Mouse (Mus musculus): ENCODE results near the gene Rslcan18. TPM values are rescaled to one million over a fixed set of nuclear protein-coding genes. Genes with fewer than 3 reads are reported as not detected.

Rslcan18 gene
- polyA plus RNA-seq (2012; fragmentation: generic; extraction: Trizol), result under 1 TPM; 0.01 to 0.15 TPM

GRCm38 (mm10) chr13:67116163-67116562, at the start of gene Rslcan18:
Gene Rslcan18, minus strand, starts transcription at chr13:67116263.

GRCm38 (mm10) chr13:67121360-67121759, 5.3 kb upstream of the Rslcan18 start, which contains the start of gene Zfp759:
Gene Zfp759, plus strand, starts transcription at chr13:67121660.

DNA sequence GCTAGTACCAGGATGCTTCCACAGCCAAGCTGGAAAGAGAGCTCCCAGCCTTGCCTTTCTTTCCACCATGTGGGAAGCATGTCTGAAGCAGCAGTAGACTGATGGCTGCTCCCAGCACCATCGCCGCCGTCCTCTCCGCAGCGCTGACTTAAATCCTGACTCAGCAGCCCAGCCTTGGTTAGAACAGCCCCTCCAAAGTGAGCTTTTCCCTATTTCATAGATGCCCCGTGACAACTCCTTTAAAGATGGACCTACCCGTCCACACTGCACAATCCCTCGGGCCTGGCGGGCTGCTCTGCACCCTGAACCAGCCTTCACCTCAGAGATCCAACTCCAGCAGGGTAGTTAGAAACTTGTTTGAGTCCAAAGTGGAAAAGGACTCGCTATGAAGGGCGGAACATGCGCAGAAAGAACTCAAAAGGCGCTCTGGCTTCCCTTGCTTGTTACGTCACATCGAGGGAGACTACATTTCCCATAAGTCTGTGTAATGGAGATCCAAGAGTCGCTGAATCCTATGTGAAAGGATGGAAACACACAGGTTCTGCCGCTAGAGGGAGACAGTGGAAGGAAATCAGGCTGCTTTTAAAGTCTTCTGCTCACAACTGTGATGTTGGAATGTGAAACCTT, 7.8 kb downstream of the Rslcan18 start, which contains the start of gene Gm28557:
Gm28557 (minus strand) TSS at position 411 of the 627 bp plus-strand sequence.

DNA sequence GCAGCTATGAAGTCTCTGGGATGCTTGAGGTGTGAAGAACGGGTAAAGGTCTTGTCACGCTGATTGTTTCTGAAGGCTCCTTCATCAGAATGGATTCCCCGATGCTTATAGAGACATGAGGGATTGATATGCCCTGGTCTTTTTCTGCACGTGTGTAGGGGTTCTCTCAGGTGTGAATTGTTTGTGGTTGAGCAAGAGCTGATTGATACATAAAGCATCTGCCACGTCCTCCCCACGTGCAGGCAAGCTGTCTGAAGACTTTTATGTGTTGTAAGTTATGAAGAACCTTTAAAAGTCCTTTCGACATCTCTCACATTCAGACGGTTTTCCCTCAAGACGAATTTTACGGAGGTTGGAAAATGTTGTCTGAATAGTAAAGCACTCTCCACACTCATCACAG, 18.2 kb downstream of the Rslcan18 start, which contains the start of gene Zfp708:
Zfp708 (minus strand) TSS at position 101 of the 400 bp plus-strand sequence.

GRCm38 (mm10) chr13:67060786-67061358, 55.2 kb downstream of the Rslcan18 start, which contains the start of gene Zfp712:
Gene Zfp712, minus strand, starts transcription at chr13:67061170.

Other genes starting within 250 kb of the Rslcan18 start
- gene Gm10767, start 211.3 kb downstream of the Rslcan18 start, polyA plus RNA-seq (2012; fragmentation: generic; extraction: Trizol), result under 1 TPM; 0.02 to 0.32 TPM
- gene Zfp712, start 55.1 kb downstream of the Rslcan18 start, polyA plus RNA-seq (2012; fragmentation: generic; extraction: Trizol), result under 1 TPM in 1 of 2 experiments, not detected in 1; 0.13 TPM
- gene Zfp708, start 18.3 kb downstream of the Rslcan18 start, polyA plus RNA-seq (2012; fragmentation: generic; extraction: Trizol), result under 1 TPM in 1 of 2 experiments, not detected in 1; 0.21 TPM
- 1 to 10 TPM in 1 of 2 experiments, under 1 TPM in 1; 0.44 to 1.9 TPM for gene Gm28557, start 7.7 kb downstream of the Rslcan18 start, polyA plus RNA-seq (2012; fragmentation: generic; extraction: Trizol)
- gene Zfp759, start 5.4 kb upstream of the Rslcan18 start, polyA plus RNA-seq (2012; fragmentation: generic; extraction: Trizol), result under 1 TPM; 0.04 to 0.74 TPM
- under 1 TPM; 0.05 to 0.79 TPM for gene Rsl1, start 56.9 kb upstream of the Rslcan18 start, polyA plus RNA-seq (2012; fragmentation: generic; extraction: Trizol)
- gene Zfp455, start 78.2 kb upstream of the Rslcan18 start, polyA plus RNA-seq (2012; fragmentation: generic; extraction: Trizol), result under 1 TPM in 1 of 2 experiments, not detected in 1; 0.31 TPM
- under 1 TPM; 0.01 to 0.17 TPM for gene Zfp458, start 162.2 kb upstream of the Rslcan18 start, polyA plus RNA-seq (2012; fragmentation: generic; extraction: Trizol)
- under 1 TPM in 1 of 2 experiments, not detected in 1; 0.63 TPM for gene Zfp457, start 190.2 kb upstream of the Rslcan18 start, polyA plus RNA-seq (2012; fragmentation: generic; extraction: Trizol)
- gene Zfp595, start 216.3 kb upstream of the Rslcan18 start, polyA plus RNA-seq (2012; fragmentation: generic; extraction: Trizol), result under 1 TPM; 0.06 to 0.68 TPM
- 1 to 10 TPM in 1 of 2 experiments, under 1 TPM in 1; 0.16 to 2.3 TPM for gene Gm28044, start 244.3 kb upstream of the Rslcan18 start, polyA plus RNA-seq (2012; fragmentation: generic; extraction: Trizol)
- gene Zfp953, start 244.3 kb upstream of the Rslcan18 start, polyA plus RNA-seq (2012; fragmentation: generic; extraction: Trizol), result under 1 TPM; 0.04 to 0.35 TPM

Measured in C3H10T1/2 (cell line).